Mouse (Mus musculus) yolk sac, embryonic 10.5 days (tissue): ENCODE results near the gene Srsf3.

ENCODE experiments used
- DNase-seq: peaks from one replicate; pipeline ENCODE4 v3.0.0-alpha.2; 2017; ENCODE audit warnings: low spot score

The Srsf3 gene

DNA sequence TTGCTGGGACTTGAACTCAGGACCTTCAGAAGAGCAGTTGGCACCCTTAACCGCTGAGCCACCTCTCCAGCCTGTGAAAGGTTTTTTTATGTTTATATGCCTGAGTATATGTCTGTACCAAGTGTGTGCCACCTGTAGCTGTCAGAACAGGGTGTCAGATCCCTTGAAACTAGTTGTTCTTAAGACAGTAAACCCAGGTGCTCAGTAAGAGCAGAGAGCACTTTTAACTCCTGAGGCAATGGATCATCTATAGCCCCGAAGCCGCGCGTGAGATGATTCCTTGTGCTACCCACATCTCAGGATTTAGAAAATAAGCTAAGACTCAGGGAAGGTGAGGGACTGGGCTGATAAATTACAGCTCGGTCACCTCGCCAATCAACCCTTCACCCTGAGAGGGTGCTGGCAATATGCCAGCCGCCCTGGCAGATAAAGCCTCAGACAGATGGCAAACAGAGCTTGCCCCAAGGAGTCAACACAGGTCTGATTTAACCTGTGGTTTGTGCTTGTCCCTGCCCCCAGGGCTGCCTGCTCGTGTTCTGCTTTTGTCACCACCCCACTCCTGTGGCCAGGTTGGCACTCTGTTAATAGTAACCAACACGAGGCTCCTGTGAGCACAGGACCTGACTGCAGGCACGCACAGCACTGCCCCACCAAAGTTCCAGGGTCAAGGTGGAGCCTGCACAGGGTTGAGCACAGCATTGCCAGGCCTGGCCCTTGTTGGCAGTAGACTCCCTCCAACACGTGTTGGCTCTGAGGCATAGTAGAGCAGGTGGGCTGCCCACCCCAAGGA lies 13.5 kb downstream of the Srsf3 start:
- DNase-seq = no peak

DNA sequence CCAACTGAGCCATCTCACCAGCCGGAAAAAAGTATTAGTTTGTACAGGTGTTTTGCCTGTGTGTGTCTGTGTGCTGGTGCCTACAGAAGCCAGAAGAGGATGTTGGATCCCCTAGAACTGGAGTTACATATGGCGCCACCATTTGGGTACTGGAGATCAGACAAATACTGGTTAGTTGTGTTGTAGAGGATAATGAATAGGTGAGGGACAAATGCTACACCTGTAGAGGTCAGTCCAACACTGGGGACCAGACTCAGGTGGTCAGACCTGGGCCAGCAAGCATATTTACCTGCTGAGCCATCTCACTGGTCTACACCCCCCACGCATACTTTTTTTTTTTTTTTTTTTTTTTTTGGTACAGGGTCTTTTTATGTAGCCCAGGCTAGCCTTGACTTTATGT lies 14.4 kb downstream of the Srsf3 start:
- DNase-seq = no peak

GRCm38 (mm10) chr17:29047697-29048514 lies 15.5 kb downstream of the Srsf3 start:
- DNase-seq = no peak

DNA sequence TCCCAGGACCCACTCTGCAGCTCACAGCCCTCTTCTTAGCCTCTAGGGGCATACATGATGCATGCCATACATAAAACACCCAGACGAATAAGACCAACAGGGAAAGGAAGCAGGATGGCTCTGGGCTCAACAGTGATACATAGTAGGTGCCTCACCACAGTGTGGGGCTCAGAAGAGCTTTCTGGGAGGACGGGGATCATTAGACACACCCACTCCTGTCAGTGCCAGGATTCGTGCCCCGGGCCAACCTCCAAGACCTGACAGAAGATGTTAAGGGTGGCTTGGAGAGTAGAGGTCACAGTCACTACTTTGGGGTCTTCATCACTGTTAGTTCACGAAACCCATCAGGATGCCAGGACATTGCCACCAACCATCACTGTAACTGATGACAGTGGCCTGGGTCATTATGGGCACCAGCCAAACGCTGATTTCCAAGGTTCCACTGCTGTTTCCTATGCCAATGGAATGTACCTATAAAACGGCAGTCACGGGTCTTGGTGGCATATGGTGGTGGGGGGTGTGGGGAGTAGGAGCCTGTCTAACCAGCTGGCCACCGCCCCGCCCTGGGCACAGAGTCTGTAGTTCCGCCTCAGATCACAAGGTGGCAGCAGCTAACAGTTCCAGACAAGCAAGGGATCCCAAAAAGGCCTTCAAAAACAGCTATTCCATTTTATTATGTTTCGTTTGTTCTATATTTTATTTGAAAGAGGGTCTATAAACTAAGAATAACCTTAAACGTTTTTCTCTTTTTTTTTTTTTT lies 16.5 kb downstream of the Srsf3 start:
- DNase-seq = peak; percentile 73

GRCm38 (mm10) chr17:29049508-29049889 lies 17.1 kb downstream of the Srsf3 start:
- no peak for DNase-seq

- peak; percentile 86 for DNase-seq
Observed at GRCm38 (mm10) chr17:29049923-29050322, 17.5 kb downstream of the Srsf3 start.

- no peak for DNase-seq
Observed at GRCm38 (mm10) chr17:29050791-29051190, 18.4 kb downstream of the Srsf3 start.

DNA sequence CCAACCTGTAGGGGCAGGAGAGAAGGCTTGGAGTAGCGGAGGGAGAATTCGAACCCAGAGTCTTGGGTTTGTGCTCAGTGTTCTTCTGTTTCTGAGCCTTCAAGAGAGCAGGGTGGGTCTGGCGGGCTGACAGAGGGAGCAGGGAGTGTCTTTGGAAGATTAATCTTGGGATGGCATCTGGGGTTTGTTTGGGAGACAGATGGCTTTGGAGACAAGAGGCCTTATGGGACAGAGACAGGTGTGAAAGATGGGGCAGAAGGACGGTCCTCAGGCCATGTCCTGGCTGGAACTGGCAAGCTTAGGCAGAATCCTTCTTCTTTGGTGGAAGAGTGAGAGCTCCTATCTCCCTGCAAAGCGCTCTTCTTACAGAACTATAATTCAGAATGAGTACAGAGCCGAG lies 20.6 kb downstream of the Srsf3 start:
- no peak for DNase-seq

DNA sequence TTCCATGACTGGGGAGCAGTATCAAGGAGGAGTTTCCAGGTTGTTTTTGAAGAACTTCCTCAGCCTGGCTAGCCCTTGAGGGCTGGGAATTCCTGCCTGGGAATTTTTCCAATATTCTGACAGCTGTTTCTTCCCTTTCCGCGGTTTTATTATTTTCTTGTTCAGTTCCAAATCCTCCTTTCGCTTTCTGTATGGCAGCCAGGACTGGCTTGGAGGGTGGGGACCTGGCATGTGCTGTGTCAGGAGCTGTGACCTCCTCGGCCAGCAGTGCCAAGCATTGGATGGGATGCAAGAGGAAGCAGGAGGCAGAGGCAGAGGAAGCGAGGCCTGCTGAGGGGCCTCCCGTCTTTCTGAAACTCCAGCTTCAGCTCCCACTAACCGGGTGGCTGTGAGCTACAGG lies 21.4 kb downstream of the Srsf3 start:
- DNase-seq = no peak

DNA sequence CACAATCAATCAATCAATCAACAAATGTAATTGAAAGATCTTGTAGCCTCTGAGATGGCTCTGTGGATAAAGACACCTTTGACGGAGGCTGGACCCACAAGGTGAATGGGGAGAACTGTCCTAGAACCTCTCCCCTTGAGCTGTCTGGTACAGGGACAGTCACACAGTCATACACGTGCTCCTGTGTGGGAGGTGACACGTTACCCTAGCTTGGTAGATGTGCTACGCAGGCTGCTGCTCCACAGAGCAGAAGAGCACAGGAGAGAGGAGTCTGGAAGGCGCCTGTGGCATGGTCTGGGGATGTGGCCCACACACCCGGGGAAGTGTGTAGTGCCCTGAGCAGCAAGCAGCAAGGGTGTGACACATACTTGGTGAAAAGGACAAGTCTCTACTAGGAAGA lies 22.0 kb downstream of the Srsf3 start:
- no peak for DNase-seq

DNA sequence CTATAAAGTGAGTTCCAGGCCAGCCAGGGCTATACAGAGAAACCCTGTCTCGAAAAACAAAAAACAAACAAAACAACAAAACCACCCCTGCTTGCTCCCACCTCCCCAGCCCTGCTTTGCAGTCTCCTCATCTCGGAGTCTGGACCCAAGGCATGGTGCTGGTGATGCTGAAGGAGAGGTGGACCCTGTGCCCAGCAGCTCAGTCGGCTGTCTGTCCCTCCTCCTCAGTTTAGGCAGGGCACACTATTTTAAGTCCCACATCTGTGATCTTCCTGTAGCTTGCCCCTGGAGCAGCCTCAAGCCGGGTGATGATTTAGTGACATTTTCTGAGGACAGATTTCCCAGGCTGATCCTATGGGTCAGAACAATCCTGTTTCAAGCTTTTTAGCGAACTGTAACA lies 23.2 kb downstream of the Srsf3 start:
- no peak for DNase-seq

- no peak for DNase-seq
Observed at GRCm38 (mm10) chr17:29056207-29056606, 23.8 kb downstream of the Srsf3 start.

DNA sequence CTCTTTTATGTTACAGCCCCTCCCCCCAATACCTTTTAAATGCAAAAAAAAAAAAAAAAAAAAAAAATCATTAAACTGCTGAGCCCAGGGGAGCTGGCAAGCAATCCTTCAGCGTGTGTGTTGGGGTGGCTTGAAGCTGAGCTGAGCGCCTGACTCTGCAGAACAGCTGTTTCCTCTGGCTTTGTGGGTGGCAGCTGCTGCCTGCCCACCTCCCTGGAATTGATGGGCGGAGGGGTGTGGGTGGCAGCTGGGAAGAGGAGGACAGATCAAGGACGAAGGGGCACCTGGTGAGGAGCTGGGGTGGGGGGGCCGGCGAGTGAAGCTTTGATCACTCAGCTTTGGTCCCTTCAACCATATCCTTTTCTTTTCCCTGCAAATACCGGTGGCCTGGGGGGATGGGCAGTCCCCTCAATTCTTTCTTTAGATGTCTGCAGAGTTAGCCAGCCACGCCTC lies 24.3 kb downstream of the Srsf3 start:
- DNase-seq = no peak

DNA sequence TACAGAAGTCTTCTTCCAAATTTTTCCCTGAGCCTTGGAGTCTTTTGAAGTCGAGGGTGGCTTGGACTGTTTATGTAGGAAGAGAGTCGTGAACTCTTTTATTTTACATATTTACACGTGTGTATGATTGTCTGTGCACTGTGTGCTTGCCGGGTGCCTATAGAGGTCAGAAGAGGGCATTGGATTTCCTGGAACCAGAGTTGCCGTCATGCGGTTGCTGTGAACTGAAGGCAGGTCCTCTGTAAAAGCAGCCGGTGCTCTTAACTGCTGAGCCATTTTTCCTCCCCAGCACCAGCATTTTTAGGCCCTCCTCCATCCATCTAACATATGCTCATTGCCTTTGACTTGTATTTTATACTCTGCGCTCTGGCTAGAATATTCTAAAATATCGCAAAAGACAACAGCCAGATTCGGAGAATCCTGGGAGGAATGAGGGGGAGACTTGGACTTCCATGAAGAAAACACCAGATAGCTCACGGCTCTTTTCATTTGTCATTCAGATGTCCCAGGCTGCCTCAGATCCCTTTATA lies 25.0 kb downstream of the Srsf3 start:
- no peak for DNase-seq

GRCm38 (mm10) chr17:29057961-29058360 lies 25.5 kb downstream of the Srsf3 start:
- DNase-seq = no peak

GRCm38 (mm10) chr17:29058487-29058886 lies 26.1 kb downstream of the Srsf3 start:
- DNase-seq = no peak

GRCm38 (mm10) chr17:29059581-29059980 lies 27.2 kb downstream of the Srsf3 start:
- no peak for DNase-seq

- DNase-seq = no peak
Observed at GRCm38 (mm10) chr17:29060946-29061345, 28.5 kb downstream of the Srsf3 start.

GRCm38 (mm10) chr17:29062119-29063035 lies 29.9 kb downstream of the Srsf3 start:
- DNase-seq = no peak

DNA sequence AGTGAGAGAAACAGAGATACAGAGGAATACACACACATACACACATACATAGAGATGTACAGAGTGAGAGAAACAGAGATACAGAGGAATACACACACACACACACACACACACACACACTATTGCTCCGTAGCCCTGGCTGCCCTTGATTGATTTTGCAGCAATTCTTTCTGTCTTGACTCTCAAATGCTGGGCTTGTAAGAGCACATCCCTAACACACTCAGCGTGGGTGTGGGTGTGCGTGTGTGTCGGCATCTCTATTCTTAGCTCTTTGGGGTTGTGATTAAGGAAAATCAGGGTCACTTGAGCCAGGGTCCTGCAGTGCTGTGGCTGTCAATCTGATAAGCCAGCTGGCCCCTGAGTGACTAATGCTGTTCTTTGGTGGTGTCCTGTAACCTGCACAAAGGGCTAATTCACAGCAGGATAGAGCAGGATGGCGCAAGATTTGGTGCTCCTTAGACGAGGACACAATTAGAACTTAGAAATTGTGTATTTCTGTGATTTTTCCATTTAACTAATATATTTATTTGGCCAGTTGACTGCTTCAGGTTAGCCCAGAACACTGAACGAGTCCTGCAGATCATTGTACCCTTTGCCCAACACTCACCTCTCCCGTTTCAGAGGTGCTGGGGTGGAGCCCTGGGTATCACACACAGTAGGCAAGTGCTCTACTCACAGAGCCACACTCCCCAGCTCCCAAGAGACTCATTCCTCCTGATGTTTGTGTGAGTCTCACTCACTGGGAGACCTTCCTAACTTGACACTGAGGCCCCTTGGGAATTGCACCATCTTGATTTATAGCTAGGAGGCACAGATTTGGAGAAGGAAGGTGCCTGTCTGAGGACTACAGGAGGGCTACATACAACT lies 30.9 kb downstream of the Srsf3 start:
- no peak for DNase-seq
